Mouse (Mus musculus) cerebellum, postnatal 14 days (tissue): Measurements from ENCODE around the gene Gm15294.

Experiments
- DNase-seq, 2 experiments: peaks; one replicate each; pipeline ENCODE4 v3.0.0; 2021; ENCODE audit warnings: mixed read lengths in 2 of 2

Gene Gm15294

DNA sequence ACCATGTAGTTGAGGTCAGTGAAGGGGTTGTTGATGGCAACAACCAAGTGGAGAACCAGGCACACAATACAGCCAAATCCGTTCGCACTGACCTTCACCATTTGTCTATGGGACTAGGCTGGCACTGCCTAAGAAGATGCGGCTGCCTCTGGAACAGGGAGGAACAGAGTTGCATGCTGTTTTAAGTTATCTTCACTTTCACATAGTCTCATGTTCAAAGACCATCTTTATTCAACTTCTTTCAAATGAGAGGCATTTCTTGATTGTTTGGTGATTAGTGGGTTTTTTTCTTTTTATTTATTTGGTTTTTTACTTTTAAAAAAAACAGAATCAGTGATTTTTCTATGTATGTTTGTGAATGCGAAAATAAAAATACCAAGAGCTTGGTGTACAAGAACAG, at the start of gene Gm15294:
Gm15294 (minus strand) TSS at position 101 of the 400 bp plus-strand sequence.
- DNase-seq = no peak

DNA sequence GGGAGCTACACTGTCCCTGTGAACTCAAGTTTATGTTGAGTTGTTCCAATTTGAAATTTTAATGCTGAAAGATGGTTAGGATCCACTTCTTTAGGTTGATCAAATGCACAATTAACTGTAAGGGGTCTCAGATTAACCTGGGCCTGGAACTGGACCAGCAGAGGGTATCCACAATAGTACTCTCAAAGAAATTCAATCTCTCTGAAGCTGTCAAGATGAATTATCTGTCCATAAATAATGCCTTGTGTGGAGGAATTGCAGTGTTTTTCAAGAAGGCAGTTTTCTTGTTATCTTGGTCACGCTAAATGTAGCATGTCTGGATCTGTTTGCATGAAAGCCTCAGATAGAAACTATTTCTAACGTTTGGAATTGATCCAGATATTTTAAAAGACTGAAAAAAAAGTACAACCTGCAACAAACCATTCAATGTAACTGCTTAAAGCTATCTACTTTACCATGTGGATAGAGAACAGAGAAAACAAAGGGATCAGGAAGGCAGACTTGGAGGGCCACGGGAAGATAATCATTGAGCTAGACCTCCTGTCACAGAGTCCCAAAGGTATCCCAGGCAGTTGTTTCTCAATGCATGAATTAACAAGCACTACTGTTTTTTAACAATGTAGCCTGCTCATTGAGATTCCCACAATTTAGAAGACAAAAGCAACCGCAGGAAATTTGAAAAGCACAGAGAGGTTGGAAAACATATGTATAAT, 9.5 kb upstream of the Gm15294 start:
- DNase-seq = no peak

DNA sequence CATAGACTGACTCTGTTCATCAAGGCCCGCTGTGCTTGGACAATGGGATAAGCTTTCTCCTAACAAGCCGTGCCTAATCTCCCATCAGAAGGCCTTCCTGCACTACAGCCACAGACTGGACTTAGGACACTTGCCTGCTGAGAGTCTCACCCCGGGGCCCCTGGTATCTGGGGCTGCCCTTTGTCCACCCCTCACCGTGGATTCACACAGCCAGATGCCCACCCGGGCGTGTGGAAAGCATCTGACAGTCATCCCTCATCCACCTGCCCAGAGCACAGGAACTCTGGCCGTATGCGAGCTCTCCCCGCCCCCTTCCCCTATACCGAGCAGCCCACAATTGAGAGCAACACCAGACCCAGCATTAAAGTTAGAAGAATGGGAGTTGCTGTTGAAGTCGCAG, 1.0 kb downstream of the Gm15294 start:
- DNase-seq = no peak

DNA sequence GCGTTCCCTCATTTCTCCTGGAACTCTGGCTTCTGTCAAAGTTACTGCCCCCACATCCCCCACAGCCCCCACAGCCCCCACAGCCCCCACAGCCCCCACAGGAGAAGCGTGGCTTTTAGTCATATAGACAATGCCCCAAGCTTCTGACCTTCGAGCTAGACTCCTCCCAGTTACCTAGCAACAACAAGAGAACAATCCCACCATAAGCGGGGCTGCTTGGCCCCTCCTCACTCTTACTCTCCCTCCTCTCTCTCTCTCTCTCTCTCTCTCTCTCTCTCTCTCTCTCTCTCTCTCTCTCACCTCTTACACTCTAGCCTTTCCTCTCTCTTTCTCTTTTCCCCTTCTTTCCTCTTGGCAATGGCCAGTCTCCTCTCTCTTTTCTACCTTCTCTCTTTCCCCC, 1.4 kb downstream of the Gm15294 start:
- no peak for DNase-seq

DNA sequence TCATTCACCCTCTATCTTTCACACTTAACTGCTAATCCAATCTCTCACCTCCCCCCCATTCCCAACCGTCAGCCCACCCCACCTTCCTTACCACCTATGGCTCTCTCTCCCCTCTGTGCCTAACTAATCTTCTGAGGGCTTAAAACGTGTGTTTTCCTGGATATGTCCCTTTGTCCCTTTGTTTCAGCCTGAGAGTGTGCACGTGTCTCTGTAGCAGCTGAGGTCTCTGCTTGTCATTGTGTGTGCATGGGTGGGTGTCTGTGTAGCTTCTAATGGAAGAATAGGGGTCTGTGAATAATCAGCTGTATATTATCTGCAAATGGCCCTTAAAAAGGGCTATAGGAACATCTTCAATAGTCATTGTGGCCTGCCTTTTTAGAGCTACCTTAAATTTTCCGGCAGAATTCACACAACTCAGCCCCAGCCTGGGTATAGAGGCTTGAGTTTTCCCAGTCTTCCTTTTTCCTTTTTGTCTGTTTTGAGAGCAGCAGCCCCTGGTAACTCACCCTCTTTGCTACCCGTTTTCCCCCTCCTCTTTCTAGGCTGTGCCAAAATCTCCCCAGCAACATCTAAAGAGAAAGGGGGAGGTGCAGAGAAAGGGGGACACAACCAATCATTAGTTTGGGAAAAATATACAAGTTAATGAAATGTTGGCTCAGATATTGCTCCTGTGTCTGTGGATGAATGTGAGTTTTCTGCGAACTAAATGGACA, 19.2 kb downstream of the Gm15294 start:
- DNase-seq = no peak
